Mouse (Mus musculus) midbrain, postnatal 0 days (tissue): ENCODE data around the gene Prrt4. TPM values are rescaled to one million over a fixed set of nuclear protein-coding genes. Genes with fewer than 3 reads are reported as not detected.
A peak's percentile ranks its signal among the peaks of the same experiment; 100 is the strongest.
"Not testable (repeated sequence)": the region's sequence is repeated elsewhere in the genome, so short reads cannot be mapped to it uniquely, and the experiment has no call there.

Source experiments
- ATAC-seq: fragments of 200-750 bp; cut with Nextera tagmentation; 2 replicates; pipeline ENCODE4 v1.8.0; 2017; ENCODE audit warnings: moderate number of reproducible peaks, mild to moderate bottlenecking, moderate TSS enrichment, moderate library complexity; ENCODE audit not compliant: low FRiP score
- DNase-seq: peaks from one replicate; pipeline ENCODE4 v3.0.0-alpha.2; 2015; ENCODE audit warnings: low spot score
- H3K27ac ChIP-seq: fragments of 300-500 bp; sonication (generic); 2 replicates; pipeline ENCODE4 v1.5.1; 2014; ENCODE audit warnings: low read depth, mild to moderate bottlenecking, low read length, mixed read lengths
- H3K27me3 ChIP-seq: fragments of 300-500 bp; sonication (generic); 2 replicates; pipeline ENCODE4 v1.6.1; 2014; ENCODE audit warnings: low read length, control low read depth, mixed read lengths; ENCODE audit not compliant: insufficient read depth
- H3K36me3 ChIP-seq: fragments of 300-500 bp; sonication (generic); 2 replicates; pipeline ENCODE4 v1.6.1; 2014; ENCODE audit warnings: low read length, control low read depth, mixed read lengths; ENCODE audit not compliant: insufficient read depth
- H3K4me1 ChIP-seq: fragments of 300-500 bp; sonication (generic); 2 replicates; pipeline ENCODE4 v1.6.1; 2014; ENCODE audit warnings: mild to moderate bottlenecking, control low read depth, antibody characterized with exemption, low read length, mixed read lengths; ENCODE audit not compliant: insufficient read depth
- H3K4me2 ChIP-seq: fragments of 300-500 bp; sonication (generic); 2 replicates; pipeline ENCODE4 v1.6.1; 2014; ENCODE audit warnings: low read depth, mild to moderate bottlenecking, low read length, mixed read lengths; ENCODE audit not compliant: poor library complexity, severe bottlenecking
- H3K4me3 ChIP-seq: fragments of 300-500 bp; sonication (generic); 2 replicates; pipeline ENCODE4 v1.5.1; 2014; ENCODE audit warnings: low read depth, mild to moderate bottlenecking, low read length, moderate library complexity
- H3K9ac ChIP-seq: fragments of 300-500 bp; sonication (generic); replicated peaks from 2 replicates; pipeline ENCODE4 v1.6.1; 2014; ENCODE audit warnings: mild to moderate bottlenecking, low read length, moderate library complexity, mixed read lengths; ENCODE audit not compliant: poor library complexity, severe bottlenecking
- H3K9me3 ChIP-seq: fragments of 300-500 bp; sonication (generic); 2 replicates; pipeline ENCODE4 v1.6.1; 2016; ENCODE audit warnings: low read length, control low read depth
- CTCF ChIP-seq: IDR thresholded peaks from 2 replicates; pipeline ENCODE4 v1.5.1; 2016; ENCODE audit warnings: antibody characterized with exemption, mild to moderate bottlenecking
- WGBS: fragments of 180-500 bp; shearing (Covaris S2); extraction: QIAGEN DNeasy Blood & Tissue Kit; methylation state at CpG from one replicate; pipeline ENCODE4 v1.1.7; 2014; 5-methylcytosine and 5-hydroxymethylcytosine counted together
- polyA plus RNA-seq: library from polyadenylated mRNA; unstranded; fragments of >200 nt; fragmentation: Nextera tagmentation; extraction: Ambion mirVana; gene quantifications from 2 replicates; pipeline ENCODE4 v1.2.1, GENCODE M21; 2015
- total RNA-seq: library from RNA; depleted of rRNA; stranded (reverse); fragments of >200 nt; gene quantifications from 2 replicates; pipeline ENCODE4 v1.2.3, GENCODE M21; 2014; rRNA removed

Gene Prrt4
- 31.9 and 40.2 TPM in 2 replicates for total RNA-seq
- polyA plus RNA-seq = 15.4 and 16.6 TPM in 2 replicates

DNA sequence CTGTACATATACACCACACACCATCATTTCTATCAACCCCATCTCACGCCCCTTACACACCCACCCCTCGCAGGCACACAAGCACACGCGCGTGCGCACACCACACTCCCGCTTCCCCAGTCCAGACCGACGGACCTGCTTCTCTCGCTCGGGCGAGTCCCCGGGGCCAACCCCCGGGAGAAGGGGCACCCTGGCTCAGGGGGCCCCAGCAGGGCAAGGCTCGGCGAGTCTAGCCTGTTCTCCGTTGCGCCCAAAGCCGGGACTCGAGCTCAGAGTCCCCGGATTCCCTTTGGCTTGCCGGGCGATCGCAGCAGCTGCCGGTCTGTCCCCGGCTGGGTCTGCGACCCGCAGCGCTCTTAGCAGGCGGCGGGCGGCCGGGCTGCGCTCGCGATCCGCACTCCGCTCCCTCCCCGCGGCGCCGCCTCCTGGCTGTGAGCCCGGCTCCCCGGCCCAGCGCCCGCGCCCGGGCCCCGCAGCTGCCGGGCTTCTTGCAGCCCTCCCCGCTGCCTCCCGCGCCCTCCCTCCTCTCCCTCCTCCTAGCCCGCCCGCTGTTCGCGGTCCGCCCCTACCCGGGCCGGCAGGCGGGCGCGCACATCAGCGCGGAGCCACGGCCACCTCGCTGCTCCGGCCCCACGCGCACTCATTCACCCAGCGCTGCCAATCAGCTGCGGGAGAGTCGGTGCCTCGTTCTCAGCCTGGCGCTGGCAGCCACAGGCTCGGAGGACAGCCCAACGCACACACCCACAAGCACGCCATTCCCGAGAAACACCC is at the start of gene Prrt4:
Prrt4 (minus strand) TSS at position 697 of the 771 bp plus-strand sequence.
- ATAC-seq = peak; percentile 84
- 1% methylated on average over 70 of the region's 79 CpGs for WGBS

GRCm38 (mm10) chr6:29217717-29218116 is 38.3 kb upstream of the Prrt4 start:
- H3K36me3 ChIP-seq, H3K4me1 ChIP-seq, H3K4me3 ChIP-seq, DNase-seq, H3K9me3 ChIP-seq, ATAC-seq, H3K4me2 ChIP-seq, H3K27ac ChIP-seq, H3K27me3 ChIP-seq, H3K9ac ChIP-seq: not testable (repeated sequence)
- WGBS = 93% methylated on average over 1 of the region's 3 CpGs

More for the DNA sequence above, at the start of gene Prrt4:
- no peak for TF ChIP-seq CTCF
- H3K4me3 ChIP-seq = peak within 1 kb of the TSS; percentile 73
- H3K4me1 ChIP-seq = no peaks in the 10 kb centered on the region
- H3K36me3 ChIP-seq = peaks cover 4% of the 10 kb centered on the region
- H3K27ac ChIP-seq = peak within 1 kb of the TSS; percentile 91
- peak within 1 kb of the TSS; percentile 90 for H3K9ac ChIP-seq
- peak; percentile 82 for DNase-seq
- peak within 1 kb of the TSS; percentile 78 for H3K4me2 ChIP-seq
- no peaks in the 10 kb centered on the region for H3K9me3 ChIP-seq
- H3K27me3 ChIP-seq = no peaks in the 10 kb centered on the region

GRCm38 (mm10) chr6:29215881-29216501 is 36.6 kb upstream of the Prrt4 start, which contains the start of gene Impdh1:
Gene Impdh1 (minus strand): TSS chr6:29216364.
- H3K9ac ChIP-seq = peak within 1 kb of the TSS; percentile 60
- DNase-seq = peak; percentile 79
- under 1% methylated on average over 52 of the region's 56 CpGs for WGBS
- peak; percentile 28 for ATAC-seq
- peaks cover 4% of the 10 kb centered on the region; the same call in 1 of the 2 replicates for H3K27me3 ChIP-seq
- TF ChIP-seq CTCF = no peak
- peak within 1 kb of the TSS; percentile 59 for H3K4me3 ChIP-seq
- H3K4me2 ChIP-seq = peak within 1 kb of the TSS; percentile 96
- 0 out of 2 replicates have a peak, but pooled peaks cover 3% of the 10 kb centered on the region for H3K4me1 ChIP-seq
- no peaks in the 10 kb centered on the region for H3K9me3 ChIP-seq
- no peaks in the 10 kb centered on the region for H3K36me3 ChIP-seq
- H3K27ac ChIP-seq = peak within 1 kb of the TSS; percentile 21; the same call in 1 of the 2 replicates

- H3K9me3 ChIP-seq = no peaks in the 10 kb centered on the region
- H3K4me1 ChIP-seq = peaks cover 9% of the 10 kb centered on the region; the same call in 1 of the 2 replicates
- 0 out of 2 replicates have a peak overlapping the region, but pooled peaks have one; percentile 18 for H3K27ac ChIP-seq
- H3K4me3 ChIP-seq = peak overlapping the region; percentile 59
- TF ChIP-seq CTCF = no peak
- H3K4me2 ChIP-seq = peak overlapping the region; percentile 96
- DNase-seq = no peak
- ATAC-seq = no peak
- H3K27me3 ChIP-seq = peaks cover 4% of the 10 kb centered on the region; the same call in 1 of the 2 replicates
- H3K36me3 ChIP-seq = no peaks in the 10 kb centered on the region
- WGBS = 7% methylated on average over 9 of the region's 9 CpGs
- H3K9ac ChIP-seq = peak overlapping the region; percentile 60; the same call in 1 of the 2 replicates
These were observed 35.8 kb upstream of the Prrt4 start for GRCm38 (mm10) chr6:29215181-29215580.

GRCm38 (mm10) chr6:29214776-29215175 is 35.4 kb upstream of the Prrt4 start:
- WGBS = 28% methylated on average over 5 of the region's 5 CpGs
- Histone ChIP-seq H3K27ac (no peak overlapping the region), H3K27me3 (peaks cover 4% of the 10 kb centered on the region; the same call in 1 of the 2 replicates), H3K4me2 (peak overlapping the region; percentile 96; the same call in 1 of the 2 replicates), H3K9ac (peak overlapping the region; percentile 60; the same call in 1 of the 2 replicates), H3K4me1 (peaks cover 10% of the 10 kb centered on the region; the same call in 1 of the 2 replicates), H3K9me3 (no peaks in the 10 kb centered on the region), H3K4me3 (0 out of 2 replicates have a peak overlapping the region, but pooled peaks have one; percentile 59), H3K36me3 (no peaks in the 10 kb centered on the region)
- DNase-seq (no peak), ATAC-seq (no peak)
- TF ChIP-seq CTCF = no peak
